Mouse (Mus musculus): ENCODE data around the gene Src.

DNA sequence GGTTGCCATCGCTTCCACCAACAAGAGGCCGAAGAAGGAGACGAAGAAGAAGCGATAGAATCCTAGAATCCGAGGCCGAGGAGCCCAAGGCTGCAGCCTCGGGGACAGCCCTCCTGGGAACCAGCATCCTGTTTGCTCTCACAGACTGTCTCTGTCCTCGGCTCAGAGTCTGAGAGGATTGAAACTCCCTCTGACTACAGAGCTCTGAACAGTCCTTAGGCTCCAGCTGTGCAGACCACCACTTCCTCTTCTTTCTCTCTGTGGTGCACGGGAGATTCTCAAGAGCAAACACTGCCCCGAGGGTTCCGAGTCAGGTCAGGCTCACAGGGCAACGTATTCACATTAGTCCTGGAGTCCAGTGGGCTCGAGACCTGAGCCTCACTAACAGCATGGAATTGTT lies 22.3 kb upstream of the Src start:
- TF ChIP-seq CTCF (conservative IDR thresholded peaks at IDR 0.05; ENCODE audit: insufficient read depth, insufficient read length, low read depth, low read length): no peak
- no peak for TF ChIP-seq POLR2A (IDR thresholded peaks at IDR 0.05; ENCODE audit: low read depth, low read length)

Data from kidney, adult 2 months (tissue).